Mouse (Mus musculus) spleen, embryonic (tissue): ENCODE results near the gene Gtf3c1.
"Not testable (repeated sequence)": the region's sequence is repeated elsewhere in the genome, so short reads cannot be mapped to it uniquely, and the experiment has no call there.

ENCODE experiments used
- CTCF ChIA-PET: fragments of 350-600 bp; sonication (Branson Sonifier 250); formaldehyde crosslinking; loops from one replicate; lab custom pipeline; 2022; lab: Charles Lee

The Gtf3c1 gene

DNA sequence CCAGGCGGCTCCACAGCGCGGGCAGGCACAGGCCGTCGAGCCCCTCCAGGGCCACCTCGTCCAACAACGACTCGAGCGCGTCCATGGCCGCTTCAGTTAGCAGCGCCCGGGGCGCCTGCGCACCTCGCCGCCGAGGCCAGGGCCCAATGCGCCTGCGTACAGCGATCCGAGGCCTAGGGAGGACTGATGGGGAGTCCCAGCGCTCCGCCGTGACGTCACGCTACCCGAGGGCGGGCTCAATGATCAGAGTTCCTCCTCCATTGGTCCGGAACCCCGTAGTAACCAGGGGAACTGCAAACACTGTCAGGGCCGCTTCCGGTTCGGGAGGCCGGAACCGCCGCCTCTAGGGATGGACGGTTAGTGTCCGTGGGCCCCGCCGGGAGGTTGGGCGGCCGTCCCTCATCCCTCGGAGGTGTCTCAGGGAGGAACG lies at the start of gene Gtf3c1, which contains the start of gene D430042O09Rik:
Gtf3c1 (minus strand) TSS at position 188 of the 430 bp plus-strand sequence.
D430042O09Rik (plus strand) TSS at position 296 of the 430 bp plus-strand sequence.
- CTCF ChIA-PET: no interaction called here

DNA sequence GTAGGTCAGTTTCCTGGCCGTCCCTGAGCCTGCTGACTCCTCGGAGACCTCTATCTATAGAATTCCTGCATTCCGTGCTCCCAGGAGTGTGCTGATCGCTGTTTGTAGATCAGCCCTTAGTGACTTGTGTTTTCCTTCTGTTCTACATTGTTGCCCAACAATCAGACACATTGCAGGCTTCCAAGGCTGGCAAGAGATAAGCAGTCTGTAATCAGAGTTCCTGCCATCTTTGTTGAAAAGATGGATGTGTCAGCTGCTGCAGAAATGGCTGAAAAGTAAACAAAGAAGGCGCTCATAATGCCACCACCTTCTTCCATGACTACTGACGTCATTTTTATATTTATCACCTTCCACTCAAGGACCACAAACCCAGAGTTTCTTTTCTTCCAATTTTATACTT lies 49.2 kb upstream of the Gtf3c1 start:
- CTCF ChIA-PET: no interaction called here

DNA sequence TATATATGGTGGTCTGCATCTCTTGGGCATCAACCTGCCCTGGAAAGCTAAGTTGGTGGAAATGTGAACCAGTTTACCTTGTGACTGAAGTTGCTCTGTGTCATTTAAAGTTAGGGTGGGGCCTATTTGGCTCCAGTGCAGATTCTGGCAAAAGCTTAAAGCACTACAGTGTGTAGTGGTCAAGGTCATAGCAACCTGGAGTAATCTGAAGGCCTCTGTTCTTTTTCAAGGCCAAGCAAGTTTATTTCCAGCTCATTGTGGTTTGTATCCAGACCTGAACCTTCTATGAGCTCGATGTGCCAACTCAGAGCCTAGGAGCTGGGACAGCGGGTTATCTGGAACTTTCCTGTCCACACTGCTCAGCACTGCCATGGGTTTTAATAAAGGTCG lies 45.7 kb upstream of the Gtf3c1 start:
- CTCF ChIA-PET: interaction anchor here (0.6 kb wide), 1 partner anchor 100 kb away, joined by 3 read pairs; no protein-coding TSS in a partner anchor

DNA sequence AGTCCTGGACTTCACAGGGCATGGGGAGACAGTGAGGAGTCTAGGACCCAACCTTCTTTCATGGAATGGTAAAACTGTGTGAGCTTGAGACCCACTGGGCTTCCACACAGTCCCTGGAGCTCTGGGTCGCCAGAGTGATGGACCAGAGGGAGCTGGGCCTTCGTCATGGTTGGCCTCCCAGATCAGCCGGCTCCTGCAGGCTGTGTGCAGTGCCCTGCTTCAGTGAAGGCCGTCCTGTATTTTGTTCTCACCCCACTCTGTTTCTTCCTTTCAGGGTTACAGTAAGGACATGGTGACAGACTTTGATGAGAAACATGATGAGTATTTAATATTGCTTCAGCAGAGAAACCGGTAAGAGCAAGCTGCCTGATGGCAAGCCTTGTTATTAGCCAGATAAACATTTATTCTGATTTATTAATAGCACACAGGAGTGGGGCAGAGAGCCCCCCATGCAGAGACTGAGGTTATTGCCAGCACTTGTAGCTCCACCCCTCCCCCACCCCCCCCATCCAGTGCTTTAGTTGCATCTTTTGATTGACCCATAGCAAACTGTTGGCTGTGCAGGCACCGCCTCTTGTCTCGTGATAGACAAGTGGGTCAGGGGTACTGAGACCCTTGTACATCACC lies 45.2 kb upstream of the Gtf3c1 start:
- CTCF ChIA-PET: no interaction called here

DNA sequence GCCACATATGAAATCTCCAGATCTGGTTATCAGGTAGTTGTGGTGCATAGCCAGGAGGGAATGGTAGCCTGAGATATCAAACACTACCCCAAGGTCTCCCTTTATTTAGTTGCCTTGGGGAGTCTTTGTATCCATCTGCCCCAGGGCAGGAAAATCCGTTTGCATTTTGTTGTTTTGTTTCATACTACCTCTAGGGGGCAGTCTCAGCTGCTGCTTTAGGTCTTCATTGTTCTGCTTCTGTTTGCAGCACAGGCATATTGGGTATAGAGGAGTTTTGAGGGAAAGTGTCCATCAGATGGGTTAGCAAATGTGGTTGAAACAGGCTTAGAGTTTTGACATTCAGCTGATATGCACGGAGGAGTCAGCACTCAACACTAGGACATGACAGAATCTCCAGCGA lies 40.6 kb upstream of the Gtf3c1 start:
- CTCF ChIA-PET: no interaction called here

DNA sequence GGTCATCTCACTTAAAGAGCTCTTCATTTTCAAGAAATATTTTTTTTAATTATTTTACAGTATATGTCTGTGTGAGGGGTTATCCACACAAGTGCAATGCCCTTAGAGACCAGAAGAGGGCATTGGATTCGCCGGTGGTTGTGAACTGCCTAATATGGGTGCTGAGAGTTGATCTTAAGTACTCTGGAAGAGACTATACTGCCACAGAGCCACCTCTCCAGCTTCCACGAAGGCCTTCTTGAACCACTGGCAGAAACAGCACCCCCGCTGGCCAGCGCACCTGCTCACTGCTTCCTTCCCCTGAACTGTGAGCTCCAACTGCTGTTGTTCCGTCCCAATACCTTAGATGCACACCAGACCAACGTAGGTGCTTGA lies 39.7 kb upstream of the Gtf3c1 start:
- CTCF ChIA-PET: interaction anchor here (0.6 to 0.7 kb wide), 3 partner anchors 116 to 403 kb away, joined by 3 to 9 read pairs (median 3); no protein-coding TSS in a partner anchor

DNA sequence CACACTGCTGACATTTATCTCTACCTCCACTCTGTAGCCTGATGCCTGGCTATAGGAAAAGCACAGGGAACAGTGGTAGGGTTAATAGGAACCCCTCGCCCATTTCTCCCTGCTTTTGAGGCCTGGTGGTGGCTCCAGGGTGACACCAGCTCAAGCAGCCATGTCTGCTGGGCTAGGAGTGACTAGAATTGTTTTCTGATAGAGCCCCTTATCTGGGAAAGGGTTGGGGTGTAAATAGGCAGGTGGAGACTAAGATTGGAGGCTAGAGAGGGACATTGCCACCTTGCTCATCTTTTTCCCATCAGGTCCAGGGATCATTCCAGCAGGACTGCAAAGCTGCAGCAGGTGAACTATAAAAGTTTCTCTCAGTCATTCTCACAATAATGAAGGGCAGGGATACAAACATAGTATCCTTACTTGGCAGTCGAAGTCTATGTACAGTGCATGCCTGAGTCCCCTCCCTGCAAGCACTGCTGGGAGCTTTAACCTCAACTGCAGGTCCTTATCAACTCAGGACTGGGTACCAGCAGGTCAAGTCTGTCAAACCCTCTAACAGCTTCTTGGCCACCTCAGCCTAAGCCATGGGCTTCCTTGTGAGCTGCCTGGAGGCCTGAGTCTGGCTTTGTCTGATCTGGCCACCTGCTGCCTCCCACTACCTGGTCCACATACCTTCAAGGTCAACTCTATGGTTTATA lies 39.2 kb upstream of the Gtf3c1 start:
- CTCF ChIA-PET: interaction anchor here (0.6 kb wide), 1 partner anchor 403 kb away, joined by 3 read pairs; no protein-coding TSS in a partner anchor

DNA sequence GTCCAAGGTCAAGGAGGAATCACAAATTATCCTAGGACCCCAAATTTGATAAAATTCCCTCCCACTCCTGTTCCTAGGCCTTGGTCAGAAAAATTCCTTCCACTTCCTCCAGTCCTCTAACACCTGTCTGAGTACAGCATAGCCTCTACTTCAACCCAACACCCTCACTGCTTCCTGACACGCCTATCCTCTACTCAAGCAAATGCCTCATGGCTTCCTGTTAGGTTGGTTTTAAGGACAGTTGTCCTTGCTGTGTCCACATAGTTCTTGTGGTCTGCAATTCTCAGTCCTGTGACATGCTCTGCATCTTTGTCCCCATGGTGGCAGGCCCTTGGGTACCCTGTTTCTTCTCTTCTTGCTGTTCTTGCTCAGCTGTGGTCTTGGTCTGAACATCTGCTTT lies 37.2 kb upstream of the Gtf3c1 start:
- CTCF ChIA-PET: no interaction called here

DNA sequence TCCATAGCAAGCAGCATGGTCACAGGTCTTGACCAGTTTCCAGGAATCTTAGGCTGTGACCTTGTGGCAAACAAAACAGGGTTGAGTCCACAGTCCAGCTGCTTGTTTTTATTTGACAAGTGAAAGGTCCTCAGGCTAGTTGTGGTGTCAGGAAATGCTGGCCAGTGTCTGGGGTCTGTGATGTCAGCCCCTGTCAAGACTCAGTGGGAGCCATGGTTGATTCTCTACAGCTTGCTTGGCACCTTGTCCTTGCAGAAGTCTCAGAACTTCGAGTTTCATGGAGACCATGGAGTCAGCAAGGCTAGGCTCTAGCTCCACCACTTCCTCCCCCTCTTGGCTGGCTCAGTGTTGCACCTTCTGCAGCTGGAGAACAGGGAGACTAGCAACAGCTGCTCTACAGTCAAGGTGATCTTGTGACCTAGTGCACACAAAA lies 33.7 kb upstream of the Gtf3c1 start:
- CTCF ChIA-PET: no interaction called here

DNA sequence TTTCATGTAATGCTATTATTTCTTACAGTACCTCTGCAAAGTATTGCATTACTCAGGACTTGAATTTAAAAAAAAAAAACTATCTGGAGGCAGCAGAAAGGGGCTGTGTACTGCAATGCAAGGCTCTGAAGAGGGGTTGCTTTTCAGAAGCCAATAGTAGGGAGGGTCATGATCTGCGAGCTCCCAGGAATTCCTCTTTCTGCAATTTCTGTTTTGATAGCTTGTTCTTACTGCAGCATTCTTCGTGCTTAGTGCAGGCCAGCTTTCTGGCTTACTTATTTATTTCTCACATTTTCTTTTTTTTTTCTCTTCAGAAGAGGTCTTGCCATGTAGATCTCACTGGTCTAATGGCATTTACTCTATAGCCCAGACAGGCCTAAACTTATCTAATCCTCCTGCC lies 32.9 kb upstream of the Gtf3c1 start:
- CTCF ChIA-PET: no interaction called here

DNA sequence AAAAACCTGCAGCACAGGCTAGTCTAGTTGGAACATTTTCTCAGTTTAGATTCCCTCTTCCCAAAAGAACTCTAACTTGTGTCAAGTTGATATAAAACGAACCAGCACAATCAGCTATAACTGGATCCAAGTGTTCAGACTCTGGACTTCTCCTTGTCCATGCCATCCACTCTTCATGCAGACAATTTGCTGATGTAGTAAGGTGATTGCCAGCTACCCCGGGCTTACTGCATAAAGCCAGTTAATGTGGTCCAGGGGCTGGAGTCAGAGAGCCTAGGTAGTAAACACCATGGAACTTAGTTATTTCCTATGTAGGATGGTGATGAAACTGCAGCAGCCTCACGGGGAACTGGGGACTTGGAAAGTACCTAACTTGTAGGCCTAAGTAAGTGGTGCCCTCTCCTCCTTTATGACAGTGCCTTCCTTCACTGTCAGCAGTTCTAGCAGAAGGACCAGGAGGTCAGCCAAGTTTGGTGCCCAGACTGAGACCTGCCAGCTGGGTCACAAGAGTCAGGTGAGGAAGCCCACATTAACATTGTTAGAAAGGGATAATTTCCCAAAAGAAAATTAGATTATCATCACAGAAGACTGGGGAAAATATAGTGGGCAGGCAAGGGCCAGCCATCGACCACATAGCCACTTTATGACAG lies 28.9 kb upstream of the Gtf3c1 start:
- CTCF ChIA-PET: no interaction called here

DNA sequence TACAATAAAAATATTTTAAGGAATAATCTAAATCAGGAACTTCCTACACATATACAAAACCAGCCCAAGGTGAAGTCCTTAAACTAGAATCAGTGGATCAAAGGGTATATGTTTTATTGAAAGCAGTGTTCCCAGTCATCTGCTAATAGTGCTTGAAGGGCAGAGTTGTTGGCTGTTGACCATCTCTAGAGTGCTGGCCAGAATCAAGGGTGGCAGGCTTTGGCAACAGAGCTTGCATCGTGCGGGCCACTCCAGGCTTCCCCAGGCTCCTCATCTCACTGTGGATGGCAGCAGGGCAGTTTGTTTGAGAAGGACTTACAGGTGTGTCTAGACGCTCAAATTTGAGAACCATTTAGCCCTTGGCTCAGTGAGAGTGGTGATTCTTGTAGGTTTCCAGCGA lies 26.2 kb upstream of the Gtf3c1 start:
- CTCF ChIA-PET: no interaction called here

DNA sequence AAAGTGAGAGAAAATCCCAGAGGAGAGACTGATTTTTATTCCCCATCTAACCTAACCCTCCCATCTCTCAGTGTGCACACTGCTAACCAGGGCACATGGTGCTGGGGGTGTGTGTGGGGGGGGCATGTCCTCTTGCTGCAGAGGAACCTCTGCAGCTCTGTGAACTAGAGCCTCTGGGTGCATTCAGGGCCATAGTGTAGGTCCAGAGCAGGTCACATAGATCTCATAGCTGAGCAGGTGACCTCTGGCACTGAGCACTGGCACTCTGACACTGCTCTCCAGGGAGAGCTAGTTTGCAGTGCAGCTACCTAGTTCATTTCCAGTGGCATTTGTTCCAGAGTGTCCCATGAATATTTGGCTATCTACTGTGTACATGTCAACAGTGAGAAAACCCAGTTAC lies 24.1 kb upstream of the Gtf3c1 start:
- CTCF ChIA-PET: no interaction called here

DNA sequence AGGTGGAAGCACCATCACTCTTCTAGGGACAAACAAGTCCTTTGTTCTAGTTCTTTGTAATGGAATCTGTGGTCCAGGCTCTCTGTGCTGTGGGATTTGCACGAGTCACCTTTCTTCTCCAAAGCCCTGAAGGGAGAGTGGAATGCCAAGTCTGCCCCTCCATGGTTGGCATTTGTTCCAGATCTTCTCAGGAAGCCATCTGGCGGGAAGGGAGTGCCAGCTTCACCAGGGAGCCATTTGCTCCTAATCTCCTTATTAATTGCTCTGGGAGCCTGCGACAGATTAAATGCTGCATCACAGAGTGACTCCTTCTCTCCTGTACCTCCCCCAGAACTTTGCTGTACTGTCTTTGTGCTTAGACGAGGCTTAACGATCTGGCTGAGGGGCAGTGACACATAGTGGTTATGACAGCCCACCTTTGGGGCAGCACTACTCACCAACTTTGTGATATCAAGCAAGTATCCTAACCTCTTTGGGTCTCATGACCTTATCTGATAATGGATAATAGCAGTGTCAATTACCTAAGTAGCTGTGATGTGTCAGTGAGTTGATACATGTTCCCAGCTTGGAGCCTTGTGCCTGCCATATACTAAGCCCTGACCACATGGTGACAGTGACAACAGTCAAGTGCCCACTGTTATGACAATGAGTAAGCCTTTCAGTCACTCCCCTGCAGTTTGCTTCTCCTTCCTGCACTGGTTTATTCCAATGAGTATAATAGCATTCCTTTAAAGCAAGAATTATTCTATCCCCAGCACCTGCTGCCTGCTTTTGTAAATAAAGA lies 15.8 kb upstream of the Gtf3c1 start:
- CTCF ChIA-PET: no interaction called here

DNA sequence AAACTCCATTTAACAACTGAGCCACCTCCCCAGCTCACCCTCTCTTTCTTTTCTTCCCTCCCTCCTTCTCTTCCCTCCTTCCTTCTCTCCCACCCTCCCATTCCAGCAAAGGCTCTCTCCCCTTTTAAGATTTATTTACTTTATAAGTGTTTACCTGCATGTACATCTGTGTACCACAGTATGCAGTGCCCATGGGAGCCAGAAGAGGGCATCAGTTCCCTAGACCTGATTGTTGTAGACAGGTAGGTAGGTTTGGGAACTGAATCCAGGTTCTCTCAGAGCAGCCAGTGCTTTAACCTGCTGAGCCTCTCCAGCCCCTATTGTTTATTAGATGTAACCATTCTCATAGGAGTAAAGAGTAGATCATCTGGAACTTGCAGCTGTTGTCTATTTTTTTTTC lies 14.5 kb upstream of the Gtf3c1 start:
- CTCF ChIA-PET: no interaction called here

DNA sequence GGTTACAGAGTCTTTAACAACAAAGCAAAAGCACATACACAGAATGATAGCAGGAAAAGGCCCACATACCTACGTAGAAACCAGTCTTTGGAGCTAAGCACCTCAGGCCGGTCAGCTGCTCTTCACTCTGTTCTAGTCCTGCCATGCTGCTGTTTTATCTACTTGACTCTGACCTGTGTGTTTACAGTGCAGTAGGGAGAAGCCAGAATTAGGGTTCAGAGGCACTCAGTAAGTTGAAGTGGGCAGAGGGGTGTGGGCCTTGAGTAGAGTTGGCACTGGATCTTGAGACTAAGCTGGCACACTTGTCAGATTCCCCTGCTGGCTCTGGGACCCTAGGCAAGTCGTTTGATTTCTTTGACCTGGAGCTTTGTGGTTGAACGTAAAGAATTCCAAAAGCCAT lies 13.5 kb upstream of the Gtf3c1 start:
- CTCF ChIA-PET: interaction anchor here (0.9 kb wide), 1 partner anchor 366 kb away, joined by 3 read pairs; no protein-coding TSS in a partner anchor

DNA sequence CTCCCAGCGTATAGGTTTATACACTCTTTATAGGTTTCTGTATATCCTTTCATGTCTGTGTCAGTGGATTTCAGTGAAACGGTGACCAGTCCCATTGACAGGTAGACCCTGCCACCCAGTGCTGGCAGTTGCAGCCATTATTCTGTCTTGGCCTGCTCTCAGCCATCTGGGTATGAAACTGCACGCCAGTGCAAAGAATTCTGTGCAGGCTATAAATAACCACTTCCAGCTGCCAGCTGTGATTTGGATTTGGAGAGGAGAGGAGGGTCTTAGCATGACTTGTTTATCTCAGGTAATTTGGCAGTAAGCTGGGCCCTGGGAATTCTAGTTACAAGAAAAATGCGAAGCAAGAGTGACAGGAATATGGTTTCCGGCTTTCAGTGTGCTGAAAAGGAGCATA lies 12.8 kb upstream of the Gtf3c1 start:
- CTCF ChIA-PET: no interaction called here

DNA sequence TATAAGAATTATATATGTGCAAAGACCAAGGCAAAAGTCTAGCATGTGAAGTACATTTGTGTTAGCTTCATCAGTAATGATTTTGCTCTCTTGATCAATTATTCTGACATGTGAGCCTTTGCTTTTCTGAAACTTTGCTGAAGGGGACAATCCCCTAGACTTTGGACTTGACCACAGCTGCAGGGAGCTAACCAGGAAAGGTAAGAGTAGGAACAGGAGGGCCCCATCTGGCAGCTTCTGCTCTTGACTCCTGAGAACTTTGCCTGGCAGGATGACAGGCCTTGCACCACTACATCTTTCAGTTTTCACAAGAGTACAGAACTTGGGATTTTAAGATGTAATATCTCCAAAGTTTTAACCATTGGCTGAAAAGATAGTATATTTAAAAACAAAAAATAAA lies 10.0 kb upstream of the Gtf3c1 start:
- CTCF ChIA-PET: no interaction called here

DNA sequence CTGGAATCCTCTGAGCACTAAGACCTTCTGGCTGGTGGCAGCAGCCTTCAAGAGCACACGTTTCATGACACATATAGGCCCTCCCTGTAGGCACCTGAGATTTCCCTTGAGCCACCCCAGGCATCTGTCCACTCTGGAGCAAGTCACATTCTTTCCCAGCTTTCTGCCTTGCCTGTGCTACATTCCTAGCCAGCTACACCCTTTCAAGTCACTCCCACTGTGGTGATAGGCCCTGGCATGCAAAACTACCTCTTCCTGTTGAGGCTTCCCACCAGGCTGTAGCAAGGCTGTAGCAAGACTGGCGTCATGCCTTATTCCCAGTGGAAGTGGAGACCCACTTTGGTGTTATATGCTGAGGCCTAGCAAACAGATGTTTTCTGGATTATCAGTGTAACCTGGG lies 9.1 kb upstream of the Gtf3c1 start:
- CTCF ChIA-PET: interaction anchor here (1.2 kb wide), 1 partner anchor 323 kb away, joined by 13 read pairs; no protein-coding TSS in a partner anchor

DNA sequence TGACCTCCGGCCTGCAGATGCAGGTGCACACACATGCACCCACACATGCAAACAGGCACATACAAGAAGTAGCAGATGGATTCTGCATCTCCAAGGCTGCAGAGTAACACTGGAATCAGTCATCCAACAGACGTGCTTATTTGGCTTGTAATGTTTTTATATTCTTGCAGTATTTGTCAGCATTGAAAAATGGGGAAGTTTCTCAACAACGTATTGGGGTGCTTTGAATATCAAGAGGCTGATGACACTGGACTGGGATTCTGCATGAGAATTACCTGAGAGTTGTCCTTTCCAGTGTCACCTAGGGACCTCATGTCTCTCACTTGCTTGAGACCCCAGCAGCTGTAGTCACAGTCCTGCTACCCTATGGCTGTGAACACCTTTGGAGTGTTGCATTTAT lies 7.2 kb upstream of the Gtf3c1 start:
- CTCF ChIA-PET: no interaction called here

DNA sequence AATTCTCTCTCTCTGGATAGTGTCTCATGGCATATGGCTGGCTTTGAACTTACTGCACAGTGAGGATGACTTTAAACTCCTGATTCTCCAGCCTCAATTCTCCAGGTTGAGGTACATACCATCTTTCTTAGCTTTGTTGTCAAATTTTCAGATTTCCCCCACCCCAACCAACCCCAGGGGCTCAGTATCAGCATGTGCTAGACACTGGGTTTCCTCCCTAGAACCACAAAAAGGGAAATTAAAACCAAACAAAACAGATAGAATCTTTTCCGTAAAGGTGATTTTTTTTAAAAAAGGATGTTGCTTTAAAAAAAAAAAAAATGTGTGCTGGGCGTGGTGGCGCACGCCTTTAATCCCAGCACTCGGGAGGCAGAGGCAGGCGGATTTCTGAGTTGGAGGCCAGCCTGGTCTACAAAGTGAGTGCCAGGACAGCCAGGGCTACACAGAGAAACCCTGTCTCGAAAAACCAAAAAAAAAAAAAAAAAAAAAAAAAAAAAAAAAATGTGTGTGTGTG lies 6.0 kb upstream of the Gtf3c1 start:
- CTCF ChIA-PET: not testable (repeated sequence)
